Mouse (Mus musculus) stomach, postnatal 0 days (tissue): ENCODE measurements at regions not wholly inside any gene's neighbourhood (a gene's known extent, or its start where the extent isn't known, plus 50 kb on each side); places are given as distances from the start of the nearest gene placed in this dataset.

Experiments used
- CTCF ChIP-seq: IDR thresholded peaks from 2 replicates; pipeline ENCODE4 v1.5.1; 2016; ENCODE audit warnings: antibody characterized with exemption, low read depth, mild to moderate bottlenecking, moderate library complexity
- EP300 ChIP-seq: optimal IDR thresholded peaks from 2 replicates; pipeline ENCODE3; 2016; ENCODE audit warnings: antibody characterized with exemption

DNA sequence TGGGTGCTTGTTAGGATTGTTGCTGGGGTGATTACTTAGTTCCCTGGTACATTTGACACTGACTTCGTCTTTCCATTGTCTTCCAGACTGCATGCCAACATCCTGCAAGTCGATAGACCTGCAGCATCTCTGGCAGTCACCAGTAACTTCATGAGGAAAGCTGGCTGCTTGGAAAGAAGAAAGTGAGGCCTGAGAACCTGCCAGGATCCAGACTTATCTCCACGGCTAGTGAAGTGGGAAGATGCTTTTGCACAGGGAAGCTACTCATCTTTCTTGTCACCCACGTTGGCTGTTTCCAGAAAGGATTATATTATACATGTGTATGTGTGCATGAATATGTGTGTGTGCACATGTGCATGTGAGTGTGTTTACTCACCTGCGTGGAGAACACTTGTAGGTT, 316.0 kb downstream of the Ipmk start:
- no peak for TF ChIP-seq CTCF
- TF ChIP-seq EP300 = no peak
